Mouse (Mus musculus) MEL (cell line): ENCODE data around the gene Syt16. TPM values are rescaled to one million over a fixed set of nuclear protein-coding genes. Genes with fewer than 3 reads are reported as not detected.

Experiments
- DNase-seq: peaks from one replicate; pipeline ENCODE4 v3.0.0; 2011; ENCODE audit warnings: low read depth, low spot score
- H3K27ac ChIP-seq: 2 replicates; pipeline ENCODE4 v1.5.1; 2012; ENCODE audit warnings: low read depth, mild to moderate bottlenecking, control low read depth, low read length, moderate library complexity; ENCODE audit not compliant: control insufficient read depth
- H3K27me3 ChIP-seq, 2 experiments: fragments of 150-350 bp in 1 of 2; sonication (generic) in 1 of 2; 2 replicates each; pipeline ENCODE4 v1.6.1; 2012; ENCODE audit warnings: low read length in 2 of 2, mild to moderate bottlenecking in 2 of 2, improper control_type of control experiment in 1 of 2, moderate library complexity in 1 of 2; ENCODE audit not compliant: insufficient read depth in 2 of 2, control insufficient read depth in 1 of 2
- H3K36me3 ChIP-seq, 2 experiments: 2 replicates each; pipeline ENCODE4 v1.6.1; 2012 to 2014; ENCODE audit warnings: low read length in 2 of 2, improper control_type of control experiment in 1 of 2, inconsistent platforms in 1 of 2, mild to moderate bottlenecking in 1 of 2; ENCODE audit not compliant: insufficient read depth in 2 of 2, control insufficient read depth in 1 of 2
- H3K4me1 ChIP-seq, 2 experiments: fragments of 150-350 bp in 1 of 2; sonication (generic) in 1 of 2; 2 replicates each; pipeline ENCODE4 v1.6.1; 2012; ENCODE audit warnings: low read length in 2 of 2, improper control_type of control experiment in 1 of 2, mild to moderate bottlenecking in 1 of 2; ENCODE audit not compliant: insufficient read depth in 2 of 2, control insufficient read depth in 1 of 2
- H3K4me3 ChIP-seq, 2 experiments: fragments of 150-350 bp in 1 of 2; sonication (generic) in 1 of 2; 2 replicates each; pipeline ENCODE4 v1.5.1; 2012; ENCODE audit warnings: low read depth in 2 of 2, low read length in 2 of 2, mild to moderate bottlenecking in 2 of 2, moderate library complexity in 2 of 2, control low read depth in 1 of 2, improper control_type of control experiment in 1 of 2; ENCODE audit not compliant: control insufficient read depth in 1 of 2, insufficient read depth in 1 of 2
- H3K79me2 ChIP-seq: 2 replicates; pipeline ENCODE4 v1.6.1; 2012; ENCODE audit warnings: mild to moderate bottlenecking, low read length, moderate library complexity; ENCODE audit not compliant: control insufficient read depth, poor library complexity, insufficient read depth
- H3K9ac ChIP-seq: 2 replicates; pipeline ENCODE4 v1.6.1; 2012; ENCODE audit warnings: low read depth, mild to moderate bottlenecking, control low read depth, low read length, moderate library complexity; ENCODE audit not compliant: control insufficient read depth, poor library complexity, severe bottlenecking
- H3K9me3 ChIP-seq: fragments of 150-350 bp; sonication (generic); replicated peaks from 2 replicates; pipeline ENCODE4 v1.6.1; 2012; ENCODE audit warnings: mild to moderate bottlenecking, low read length, improper control_type of control experiment, moderate library complexity; ENCODE audit not compliant: insufficient read depth
- CTCF ChIP-seq, 3 experiments: IDR thresholded peaks in 2 of 3; conservative IDR thresholded peaks in 1 of 3; 2 replicates each; pipeline ENCODE4 v1.5.1; 2011 to 2012; ENCODE audit warnings: low read length in 3 of 3, low read depth in 2 of 3, mild to moderate bottlenecking in 2 of 3, improper control_type of control experiment in 1 of 3, inconsistent platforms in 1 of 3, mixed read lengths in 1 of 3, moderate library complexity in 1 of 3; ENCODE audit not compliant: control insufficient read depth in 1 of 3, insufficient read depth in 1 of 3, poor library complexity in 1 of 3, severe bottlenecking in 1 of 3
- ELF1 ChIP-seq: IDR thresholded peaks from 2 replicates; pipeline ENCODE4 v1.6.1; 2014; ENCODE audit warnings: low read depth, mild to moderate bottlenecking, inconsistent platforms, low read length, improper control_type of control experiment, moderate library complexity
- ETS1 ChIP-seq: IDR thresholded peaks from 2 replicates; pipeline ENCODE4 v1.6.1; 2012; ENCODE audit warnings: low read depth, mild to moderate bottlenecking, inconsistent platforms, low read length, improper control_type of control experiment, moderate library complexity
- GABPA ChIP-seq: IDR thresholded peaks from 2 replicates; pipeline ENCODE4 v1.6.1; 2012; ENCODE audit warnings: low read depth, mild to moderate bottlenecking, inconsistent platforms, low read length, improper control_type of control experiment, moderate library complexity
- GATA1 ChIP-seq: IDR thresholded peaks from 2 replicates; pipeline ENCODE4 v1.6.1; 2011; ENCODE audit warnings: low read depth, low read length, improper control_type of control experiment
- JUND ChIP-seq: IDR thresholded peaks from 2 replicates; pipeline ENCODE4 v1.6.1; 2011; ENCODE audit warnings: low read depth, mild to moderate bottlenecking, improper control_type of control experiment, low read length
- MAFK ChIP-seq: IDR thresholded peaks from 2 replicates; pipeline ENCODE4 v1.6.1; 2011; ENCODE audit warnings: low read depth, mild to moderate bottlenecking, low read length, improper control_type of control experiment, borderline replicate concordance
- MEF2A ChIP-seq: IDR thresholded peaks from 2 replicates; pipeline ENCODE4 v1.6.1; 2014; ENCODE audit warnings: low read depth, mild to moderate bottlenecking, inconsistent platforms, low read length, improper control_type of control experiment; ENCODE audit not compliant: poor library complexity, insufficient replicate concordance, severe bottlenecking; ENCODE audit errors: extremely low read depth
- MXI1 ChIP-seq: IDR thresholded peaks from 2 replicates; pipeline ENCODE4 v1.6.1; 2011; ENCODE audit warnings: mild to moderate bottlenecking, low read depth, low read length, improper control_type of control experiment
- MYB ChIP-seq: IDR thresholded peaks from 2 replicates; pipeline ENCODE4 v1.6.1; 2011; ENCODE audit warnings: mild to moderate bottlenecking, low read depth, low read length, improper control_type of control experiment
- RAD21 ChIP-seq: IDR thresholded peaks from 2 replicates; pipeline ENCODE4 v1.6.1; 2011; ENCODE audit warnings: mild to moderate bottlenecking, low read depth, low read length, improper control_type of control experiment
- RCOR1 ChIP-seq: IDR thresholded peaks from 2 replicates; pipeline ENCODE4 v1.6.1; 2012; ENCODE audit warnings: low read depth, mild to moderate bottlenecking, inconsistent platforms, low read length, improper control_type of control experiment
- TAL1 ChIP-seq: IDR thresholded peaks from 2 replicates; pipeline ENCODE4 v1.6.1; 2012; ENCODE audit warnings: mild to moderate bottlenecking, inconsistent platforms, low read length, moderate library complexity, mixed read lengths
- UBTF ChIP-seq: IDR thresholded peaks from 2 replicates; pipeline ENCODE4 v1.6.1; 2012; ENCODE audit warnings: low read depth, mild to moderate bottlenecking, inconsistent platforms, low read length, improper control_type of control experiment, moderate library complexity, borderline replicate concordance; ENCODE audit not compliant: insufficient read depth
- USF1 ChIP-seq: IDR thresholded peaks from 2 replicates; pipeline ENCODE4 v1.6.1; 2014; ENCODE audit warnings: low read depth, mild to moderate bottlenecking, inconsistent platforms, low read length, improper control_type of control experiment, moderate library complexity
- ZKSCAN1 ChIP-seq: IDR thresholded peaks from 2 replicates; pipeline ENCODE4 v1.6.1; 2012; ENCODE audit warnings: low read depth, mild to moderate bottlenecking, inconsistent platforms, low read length, improper control_type of control experiment, moderate library complexity
- ZMIZ1 ChIP-seq: IDR thresholded peaks from 2 replicates; pipeline ENCODE4 v1.6.1; 2012; ENCODE audit warnings: low read depth, mild to moderate bottlenecking, inconsistent platforms, low read length, improper control_type of control experiment, moderate library complexity
- polyA plus RNA-seq, 2 experiments: library from polyadenylated mRNA; stranded (reverse) in 1 of 2; unstranded in 1 of 2; fragments of >175 nt in 1 of 2; fragments of >200 nt in 1 of 2; gene quantifications; 2 replicates each; pipeline versions ENCODE4 v1.2.1 to v1.2.4; 2012; ENCODE audit warnings: low replicate concordance in 2 of 2, low read depth in 1 of 2; ENCODE audit not compliant: insufficient read length in 2 of 2, insufficient read depth in 1 of 2, missing spikeins in 1 of 2
- total RNA-seq: library from RNA; depleted of rRNA; stranded (reverse); fragments of 300-350 nt; gene quantifications from 2 replicates; pipeline ENCODE4 v1.2.3, GENCODE M21; 2012

Gene Syt16
- total and polyA plus RNA-seq, 3 experiments, result 0.07 TPM; not detected in 2

DNA sequence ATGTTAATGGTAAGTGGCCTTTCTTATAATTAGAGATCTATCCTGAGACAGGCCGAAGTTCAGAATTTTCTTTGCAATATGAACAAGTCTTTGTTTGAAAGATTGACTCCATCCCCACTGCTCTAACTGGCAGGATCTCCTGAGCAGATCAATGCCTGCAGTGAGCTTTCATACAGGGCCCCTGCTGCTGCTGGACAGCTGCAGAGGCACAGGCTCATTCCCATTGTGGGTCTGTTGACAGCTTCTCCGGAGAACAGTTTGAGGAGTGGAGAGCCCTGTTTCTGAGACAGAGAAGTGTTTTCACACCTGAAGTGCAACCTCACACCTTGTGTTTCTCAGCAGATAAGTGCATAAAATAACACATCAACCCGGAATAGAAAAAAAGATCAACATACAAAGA, 267.4 kb downstream of the Syt16 start:
- TF ChIP-seq ZKSCAN1 (no peak), RCOR1 (no peak), MXI1 (no peak)
- Histone ChIP-seq H3K27me3 (no peaks in the 10 kb centered on the region), H3K36me3 (no peaks in the 10 kb centered on the region), H3K9ac (no peak overlapping the region), H3K79me2 (no peaks in the 10 kb centered on the region), H3K4me3 (no peak overlapping the region), H3K27ac (no peak overlapping the region), H3K9me3 (no peaks in the 10 kb centered on the region), H3K4me1 (no peaks in the 10 kb centered on the region)
- no peak for DNase-seq

DNA sequence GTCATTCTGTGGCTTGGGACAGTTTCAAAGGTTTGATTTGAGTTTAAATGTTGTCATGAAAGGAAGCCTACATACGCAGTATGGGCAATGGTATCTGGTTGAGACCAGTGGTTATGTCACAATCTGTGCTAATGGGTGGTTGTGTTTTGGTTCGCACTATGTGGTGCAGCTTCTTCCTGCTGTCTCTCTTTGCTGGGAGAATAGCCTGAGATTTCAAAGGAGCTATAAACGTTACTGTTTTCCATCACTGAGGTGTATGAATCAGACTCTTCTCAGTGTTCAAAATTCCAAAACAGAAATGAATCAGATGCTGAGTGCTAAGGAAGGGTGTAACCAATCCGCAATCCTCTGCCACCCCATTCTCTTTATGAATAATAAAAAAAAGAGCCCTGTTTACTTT, 269.6 kb downstream of the Syt16 start:
- H3K9me3 ChIP-seq, result no peaks in the 10 kb centered on the region
- no peak overlapping the region for H3K27ac ChIP-seq
- H3K4me3 ChIP-seq, result no peak overlapping the region
- H3K36me3 ChIP-seq, result no peaks in the 10 kb centered on the region
- H3K79me2 ChIP-seq, result no peaks in the 10 kb centered on the region
- no peak for DNase-seq
- no peak overlapping the region for H3K9ac ChIP-seq
- H3K4me1 ChIP-seq, result no peaks in the 10 kb centered on the region
- TF ChIP-seq MEF2A (no peak), UBTF (no peak), MYB (no peak), ZMIZ1 (no peak), CTCF (IDR thresholded peaks at IDR 0.05 in 2 of 3, conservative IDR thresholded peaks at IDR 0.05 in 1 of 3; ENCODE audit: control insufficient read depth in 1 of 3, insufficient read depth in 1 of 3, low read depth in 2 of 3, low read length in 3 of 3, poor library complexity in 1 of 3, severe bottlenecking in 1 of 3) (no peak), JUND (no peak), RAD21 (no peak), RCOR1 (no peak), MAFK (no peak), GABPA (no peak)
- H3K27me3 ChIP-seq, result no peaks in the 10 kb centered on the region

DNA sequence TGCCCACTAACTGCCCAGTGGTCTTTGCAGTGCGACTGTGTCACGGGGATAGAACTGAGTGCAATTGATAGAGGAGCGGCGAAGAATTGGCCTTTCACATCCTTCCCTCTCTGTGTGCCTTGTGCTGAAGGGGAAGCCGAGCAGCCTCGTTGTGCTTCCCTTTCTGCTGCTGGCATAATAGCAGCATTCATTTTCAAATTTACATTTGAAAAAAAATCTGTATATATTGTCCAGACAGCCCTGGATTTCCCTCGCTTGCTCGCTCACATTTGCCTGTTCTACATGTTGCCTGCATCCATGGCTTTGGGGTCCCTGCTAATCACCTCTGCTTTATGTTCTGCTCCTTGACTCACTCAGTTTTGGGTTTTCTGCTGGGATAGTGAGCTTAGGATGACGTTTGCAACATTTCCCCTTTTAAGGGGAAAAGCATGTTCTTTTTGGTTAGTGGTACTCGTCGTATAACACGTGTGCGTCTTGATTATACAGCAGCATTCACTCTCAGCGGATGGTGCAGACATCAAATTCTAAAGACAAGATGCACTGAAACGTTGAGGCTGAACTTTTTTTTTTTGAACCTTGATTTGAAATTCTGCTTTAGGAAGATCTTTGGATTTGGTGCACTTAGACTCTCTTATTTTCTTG, 271.3 kb downstream of the Syt16 start:
- H3K9me3 ChIP-seq, result no peaks in the 10 kb centered on the region
- no peak overlapping the region for H3K27ac ChIP-seq
- H3K4me1 ChIP-seq, result no peaks in the 10 kb centered on the region
- DNase-seq, result no peak
- no peaks in the 10 kb centered on the region for H3K79me2 ChIP-seq
- H3K9ac ChIP-seq, result no peak overlapping the region
- H3K36me3 ChIP-seq, result no peaks in the 10 kb centered on the region
- TF ChIP-seq ELF1 (no peak), GATA1 (no peak), USF1 (no peak), ETS1 (no peak), ZMIZ1 (no peak), RAD21 (no peak), GABPA (no peak), TAL1 (no peak)
- no peak overlapping the region for H3K4me3 ChIP-seq
- no peaks in the 10 kb centered on the region for H3K27me3 ChIP-seq
